8 mouse cellular contexts compared by ENCODE assay signal in the genomic region with DNA sequence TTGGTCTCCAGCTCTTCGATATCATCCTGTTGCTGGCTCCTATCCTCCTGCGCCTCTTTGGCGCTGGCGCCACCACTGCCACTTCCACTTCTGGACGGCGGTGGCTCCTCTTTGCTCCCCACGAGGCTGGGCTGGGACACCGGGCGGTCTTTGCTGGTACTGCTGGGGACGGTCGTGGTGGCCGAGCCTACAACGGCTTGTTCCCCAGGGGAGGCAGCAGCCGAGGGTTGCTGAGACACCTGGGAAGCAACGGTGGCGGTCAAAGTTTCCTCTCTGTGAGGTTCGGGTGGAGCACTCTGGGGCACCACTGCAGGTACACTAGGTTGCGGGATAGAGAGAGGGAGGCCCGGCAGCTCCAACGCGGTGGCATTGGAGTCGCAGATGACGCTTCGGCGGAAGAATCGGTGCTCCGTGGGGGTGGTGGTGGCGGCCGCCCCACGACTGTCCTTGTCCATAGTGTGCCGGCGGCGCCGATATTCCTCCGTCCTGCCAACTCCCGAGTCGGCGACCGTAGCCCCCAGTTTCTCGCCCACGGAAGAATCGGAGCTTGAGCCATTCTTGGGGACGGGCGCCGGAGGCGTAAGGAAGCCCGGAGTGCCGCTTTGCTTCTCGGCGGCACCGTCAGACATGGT. TPM values are rescaled to one million over a fixed set of nuclear protein-coding genes. Genes with fewer than 3 reads are reported as not detected.
A peak's percentile ranks its signal among the peaks of the same experiment; 100 is the strongest.
DNase-seq lines count a peak whose midpoint lies in the region; ATAC-seq lines count a peak whose summit lies in the region.

No protein-coding gene starts in this region.

- no peaks in the 10 kb centered on the region for H3K27me3 ChIP-seq in hindbrain, embryonic 11.5 days (ENCODE audit: control insufficient read depth, insufficient read depth, low read length)

- peak overlapping the region; percentile 96; the same call in 1 of the 2 replicates for H3K27ac ChIP-seq in hindbrain, embryonic 11.5 days (ENCODE audit: low read depth, low read length)

- H3K4me1 ChIP-seq in hindbrain, embryonic 11.5 days (replicated peaks; ENCODE audit: control insufficient read depth, insufficient read depth, low read length) = peaks cover 2% of the 10 kb centered on the region; the same call in 1 of the 2 replicates

- peak overlapping the region; percentile 89 for H3K9ac ChIP-seq in hindbrain, embryonic 11.5 days (ENCODE audit: low read depth, low read length)

- under 1% methylated on average over 51 of the region's 51 CpGs for WGBS in hindbrain, embryonic 11.5 days

- no peak for ATAC-seq in hindbrain, embryonic 11.5 days (ENCODE audit: low FRiP score)

- peak overlapping the region; percentile 89 for H3K4me2 ChIP-seq in hindbrain, embryonic 11.5 days (replicated peaks; ENCODE audit: low read depth, low read length)

- H3K36me3 ChIP-seq in hindbrain, embryonic 11.5 days (ENCODE audit: control insufficient read depth, insufficient read depth, low read length) = no peaks in the 10 kb centered on the region

- DNase-seq in NIH3T3 (ENCODE audit: low read depth) = peak; percentile 60
- peak; percentile 69 to 74 for DNase-seq in cerebellum, postnatal 10 days
- peak; percentile 67 to 70 for DNase-seq in frontal cortex, postnatal 10 days (ENCODE audit: low spot score in 2 of 2)
- DNase-seq in hindbrain, embryonic 11.5 days (ENCODE audit: low spot score) = peak; percentile 82
- peak; percentile 45 to 50 for DNase-seq in layer of hippocampus, postnatal 25 days (ENCODE audit: extremely low spot score in 1 of 2, low spot score in 1 of 2)
- DNase-seq in lung, postnatal 14 days = peak; percentile 73
- DNase-seq in ovary, postnatal 14 days (ENCODE audit: low spot score) = peak; percentile 44
- peak; percentile 76 for DNase-seq in thymus, postnatal 14 days

- H3K9me3 ChIP-seq in hindbrain, embryonic 11.5 days (ENCODE audit: control insufficient read depth, low read length) = no peaks in the 10 kb centered on the region

- peak overlapping the region; percentile 94 for H3K4me3 ChIP-seq in hindbrain, embryonic 11.5 days (ENCODE audit: low read depth, low read length)

RNA-seq across cellular contexts. Expression of a gene that starts 1.4 kb away (rescaled TPM):
- 63.9 and 91.7 TPM in 2 replicates for polyA plus RNA-seq in hindbrain, embryonic 11.5 days (2014; fragmentation: Nextera tagmentation; extraction: Ambion mirVana)
- total RNA-seq in layer of hippocampus, postnatal 25 days (2021) = 100 to 1,000 TPM; 158 to 195 TPM

RNA-seq across cellular contexts. Expression of a gene that starts 56.0 kb away (rescaled TPM):
- not detected in 2 replicates for polyA plus RNA-seq in hindbrain, embryonic 11.5 days (2014; fragmentation: Nextera tagmentation; extraction: Ambion mirVana)
- 1 to 10 TPM; 2.3 to 2.9 TPM for total RNA-seq in layer of hippocampus, postnatal 25 days (2021)
